Mouse (Mus musculus) retina, embryonic 14.5 days (tissue): ENCODE measurements at regions not wholly inside any gene's neighbourhood (a gene's known extent, or its start where the extent isn't known, plus 50 kb on each side); places are given as distances from the start of the nearest gene placed in this dataset.

Experiments used
- DNase-seq: peaks from one replicate; pipeline ENCODE4 v3.0.0-alpha.2; 2015; ENCODE audit warnings: low spot score

- DNase-seq = no peak
These were observed 95.3 kb upstream of the Trpm1 start for GRCm38 (mm10) chr7:64058282-64058872.

- peak; percentile 23 for DNase-seq
These were observed 95.8 kb upstream of the Trpm1 start for GRCm38 (mm10) chr7:64057873-64058272.

- DNase-seq = no peak
These were observed 97.1 kb upstream of the Trpm1 start for GRCm38 (mm10) chr7:64056498-64056897.

GRCm38 (mm10) chr7:64054996-64055395 lies 98.6 kb upstream of the Trpm1 start:
- DNase-seq = no peak

GRCm38 (mm10) chr7:64053766-64054165 lies 99.9 kb upstream of the Trpm1 start:
- no peak for DNase-seq

- no peak for DNase-seq
These were observed 101.2 kb upstream of the Trpm1 start for GRCm38 (mm10) chr7:64052400-64052799.

DNA sequence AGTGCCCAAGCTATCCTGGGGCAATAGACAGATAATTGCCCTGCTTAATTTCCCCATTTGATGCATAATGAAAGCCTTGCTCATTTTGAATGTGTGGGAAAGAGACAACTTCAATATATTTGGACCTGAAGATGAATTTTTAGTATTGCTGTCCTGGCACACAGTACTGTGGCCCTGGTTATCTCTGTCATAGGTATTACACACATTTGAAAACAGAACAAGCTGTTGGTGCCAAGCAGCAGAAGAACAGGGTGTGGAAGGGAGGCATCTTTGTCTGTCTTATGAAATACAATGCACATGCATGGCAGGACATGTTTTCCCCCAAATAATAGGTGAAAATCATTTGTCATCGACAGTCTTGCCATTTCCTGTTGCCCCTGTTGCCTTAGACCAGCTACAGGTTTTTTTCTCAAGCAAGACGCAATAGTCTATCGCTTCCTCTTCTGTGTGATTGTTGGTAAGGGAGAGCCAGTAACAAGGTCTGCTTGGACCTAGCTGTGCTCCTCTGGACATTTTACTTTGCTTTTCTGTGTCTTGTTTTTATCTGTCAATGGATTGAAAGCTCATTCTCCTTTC lies 102.7 kb upstream of the Trpm1 start:
- no peak for DNase-seq

GRCm38 (mm10) chr7:64050246-64050645 lies 103.4 kb upstream of the Trpm1 start:
- DNase-seq = no peak

DNA sequence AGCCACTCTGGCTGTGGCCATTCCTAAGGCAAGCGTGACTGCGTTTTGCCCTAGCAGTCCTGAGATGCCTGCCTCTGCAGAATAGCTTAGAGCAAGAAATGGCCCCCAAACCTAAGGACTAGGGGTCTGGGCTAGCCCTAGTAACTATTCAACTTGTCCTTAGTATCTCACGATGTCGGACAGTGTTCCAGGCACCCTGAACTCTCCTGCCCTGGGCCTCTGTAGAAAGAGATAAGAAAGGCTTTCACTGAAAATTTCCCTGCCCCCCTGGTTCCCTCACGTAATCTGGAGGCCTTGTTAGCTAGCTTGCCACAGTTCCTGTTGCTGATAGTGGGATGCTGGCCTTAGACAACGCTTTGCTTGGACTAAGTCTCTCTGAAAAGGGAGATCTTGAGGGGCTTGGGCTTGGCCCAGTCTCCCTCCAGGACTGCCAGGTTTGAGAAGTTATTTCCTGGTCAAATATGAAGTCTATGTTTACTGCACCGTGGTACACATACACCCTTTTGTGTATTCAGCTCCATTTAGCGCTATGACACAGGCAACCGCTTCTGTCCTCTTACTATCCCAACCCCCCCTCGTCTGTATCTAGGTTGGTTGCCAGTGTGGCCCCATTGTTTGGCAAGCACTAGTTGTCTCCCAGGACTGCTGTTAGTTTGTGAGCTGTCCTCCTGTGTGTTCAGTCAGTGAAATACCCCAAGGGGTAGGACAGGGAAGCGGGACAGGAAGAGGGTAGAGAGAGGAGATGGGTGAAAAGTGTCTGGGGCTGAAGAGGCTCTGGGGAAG lies 104.3 kb upstream of the Trpm1 start:
- DNase-seq = no peak

- DNase-seq = peak; percentile 88
These were observed 105.0 kb upstream of the Trpm1 start for GRCm38 (mm10) chr7:64048452-64049182.

DNA sequence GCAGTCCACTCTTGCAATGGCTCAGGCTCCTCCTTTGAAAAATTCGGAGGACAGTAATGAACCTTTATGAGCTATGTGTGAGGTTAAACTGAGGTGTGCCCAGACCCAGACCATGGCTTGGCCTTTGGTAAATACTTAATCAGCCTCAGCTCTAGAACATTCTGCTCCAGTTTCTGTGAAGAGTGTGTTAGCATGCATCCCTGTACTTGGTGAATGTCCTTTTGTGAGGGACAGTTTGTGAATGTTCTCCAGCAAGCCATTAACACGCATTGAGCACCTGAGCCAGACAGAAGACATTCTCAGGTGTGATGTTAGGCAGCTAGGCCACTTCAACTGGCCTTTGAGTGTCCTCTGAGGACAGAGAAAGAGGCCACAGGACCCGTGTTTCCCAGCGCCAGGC lies 105.8 kb upstream of the Trpm1 start:
- DNase-seq = no peak

GRCm38 (mm10) chr7:64045292-64045691 lies 106.6 kb upstream of the Klf13 start:
- no peak for DNase-seq

GRCm38 (mm10) chr7:64042978-64043377 lies 104.3 kb upstream of the Klf13 start:
- DNase-seq = no peak

GRCm38 (mm10) chr7:64041303-64041702 lies 102.6 kb upstream of the Klf13 start:
- DNase-seq = no peak

- no peak for DNase-seq
These were observed 101.5 kb upstream of the Klf13 start for GRCm38 (mm10) chr7:64040026-64040737.

DNA sequence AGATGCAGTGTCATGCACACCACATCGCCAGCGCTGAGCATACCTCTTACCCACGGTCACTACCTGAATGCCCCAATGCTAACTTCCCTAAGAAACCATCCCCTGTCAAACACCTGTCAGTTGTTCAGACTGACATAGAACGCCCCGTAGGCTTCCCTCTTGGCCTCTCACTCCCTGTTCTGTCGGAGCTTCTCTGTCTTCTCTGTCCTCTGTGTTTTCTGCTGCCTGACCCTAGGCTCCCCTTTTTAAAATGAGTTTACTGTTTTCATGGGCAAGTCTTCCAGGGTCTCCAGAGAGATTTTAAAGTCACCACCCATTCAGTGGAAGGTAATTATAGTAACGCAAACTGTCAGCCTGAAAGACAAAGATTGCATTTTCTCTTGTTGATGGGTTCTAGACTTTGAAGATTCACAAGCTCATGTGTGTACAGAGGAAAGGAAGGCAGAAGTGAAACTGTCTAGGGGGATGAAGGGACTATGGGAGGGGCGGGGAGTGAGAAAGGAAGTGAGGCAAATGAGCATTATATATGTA lies 99.1 kb upstream of the Klf13 start:
- DNase-seq = no peak

- DNase-seq = no peak
These were observed 97.4 kb upstream of the Klf13 start for GRCm38 (mm10) chr7:64036154-64036553.

DNA sequence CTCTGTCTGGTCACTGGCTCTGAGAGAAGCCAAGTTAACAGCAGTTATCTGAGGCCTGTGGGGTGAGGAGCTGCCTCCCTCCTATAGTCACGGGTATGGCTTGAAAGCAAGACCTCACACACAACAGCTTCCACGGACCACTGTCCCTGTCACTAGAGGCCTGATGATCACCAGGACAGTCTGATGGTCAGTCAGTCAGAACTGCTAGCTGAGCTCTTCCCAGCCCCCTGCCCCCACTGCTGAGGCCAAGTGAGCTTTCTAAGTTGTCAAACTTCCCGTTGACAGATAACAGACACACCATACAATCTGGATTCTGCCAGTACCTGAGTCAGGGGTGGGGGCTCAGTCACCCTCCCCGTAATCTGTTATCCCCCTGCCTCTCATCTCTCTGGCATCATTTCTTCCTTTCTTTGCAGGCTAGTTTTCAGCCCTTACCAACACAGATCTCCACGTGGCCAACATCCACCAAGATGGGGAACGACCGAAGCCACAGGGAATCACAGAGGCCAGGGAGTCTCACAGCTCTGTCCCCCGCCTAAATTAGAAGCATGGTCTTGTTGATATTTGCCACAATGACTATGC lies 96.4 kb upstream of the Klf13 start:
- DNase-seq = no peak

GRCm38 (mm10) chr7:64034493-64034892 lies 95.8 kb upstream of the Klf13 start:
- no peak for DNase-seq

GRCm38 (mm10) chr7:64033388-64033787 lies 94.7 kb upstream of the Klf13 start:
- DNase-seq = no peak

DNA sequence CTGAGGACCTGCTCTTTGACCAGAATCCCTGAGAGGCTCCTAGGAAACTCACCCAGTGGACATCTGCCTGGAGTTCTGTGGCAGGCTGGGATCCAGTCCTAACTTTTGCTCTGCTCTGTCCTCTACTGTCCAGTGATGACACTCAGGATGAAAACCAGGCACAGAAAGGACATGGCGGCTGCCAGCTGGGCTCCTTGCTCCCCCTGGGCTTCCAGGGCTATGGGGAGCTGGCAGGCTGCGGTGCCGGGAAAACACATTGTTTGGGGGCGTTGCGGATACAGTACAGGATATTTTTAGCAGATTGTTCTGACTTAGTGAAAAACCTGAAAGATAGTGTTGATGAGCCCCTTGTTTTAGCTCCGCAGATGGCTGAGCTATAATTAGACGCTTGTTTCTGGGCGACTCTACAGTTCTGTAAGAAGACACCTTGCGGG lies 94.2 kb upstream of the Klf13 start:
- DNase-seq = no peak
